Mouse (Mus musculus) embryonic facial prominence, embryonic 13.5 days (tissue): ENCODE results near the gene Fam229a. TPM values are rescaled to one million over a fixed set of nuclear protein-coding genes. Genes with fewer than 3 reads are reported as not detected.

Experiments used
- polyA plus RNA-seq: library from polyadenylated mRNA; unstranded; fragments of >200 nt; fragmentation: Nextera tagmentation; extraction: Ambion mirVana; gene quantifications from 2 replicates; pipeline ENCODE4 v1.2.1, GENCODE M21; 2015

Fam229a gene
- polyA plus RNA-seq, 1 experiment from 2014 or later, result not detected

Other genes starting within 250 kb of the Fam229a start
- gene C77080, start 229.8 kb upstream of the Fam229a start, polyA plus RNA-seq, result 7.6 and 8.4 TPM in 2 replicates
- 0.96 and 1.2 TPM in 2 replicates for gene Sync, start 203.6 kb upstream of the Fam229a start, polyA plus RNA-seq
- gene Rbbp4, start 155.8 kb upstream of the Fam229a start, polyA plus RNA-seq, result 469 and 486 TPM in 2 replicates
- gene Zbtb8os, start 155.5 kb upstream of the Fam229a start, polyA plus RNA-seq, result 44.4 and 45.5 TPM in 2 replicates
- 13.6 and 14.2 TPM in 2 replicates for gene Zbtb8a, start 113.1 kb upstream of the Fam229a start, polyA plus RNA-seq
- 2.5 and 2.8 TPM in 2 replicates for gene Zbtb8b, start 50.3 kb upstream of the Fam229a start, polyA plus RNA-seq
- 27.6 and 29.9 TPM in 2 replicates for gene Bsdc1, start 29.6 kb upstream of the Fam229a start, polyA plus RNA-seq
- gene Tssk3, start 168 bp upstream of the Fam229a start, polyA plus RNA-seq, result not detected in 2 replicates
- gene Marcksl1, start 22.4 kb downstream of the Fam229a start, polyA plus RNA-seq, result 839 and 1,023 TPM in 2 replicates
- 237 and 240 TPM in 2 replicates for gene Hdac1, start 51.5 kb downstream of the Fam229a start, polyA plus RNA-seq
- gene Lck, start 82.5 kb downstream of the Fam229a start, polyA plus RNA-seq, result 7.4 and 9.5 TPM in 2 replicates
- gene Fam167b, start 87.4 kb downstream of the Fam229a start, polyA plus RNA-seq, result 3.4 and 5.8 TPM in 2 replicates
- gene Eif3i, start 109.5 kb downstream of the Fam229a start, polyA plus RNA-seq, result 274 and 289 TPM in 2 replicates
- 195 and 215 TPM in 2 replicates for gene Tmem234, start 109.5 kb downstream of the Fam229a start, polyA plus RNA-seq
- 2.2 and 3.1 TPM in 2 replicates for gene Dcdc2b, start 123.1 kb downstream of the Fam229a start, polyA plus RNA-seq
- 33.7 and 36.5 TPM in 2 replicates for gene Iqcc, start 127.9 kb downstream of the Fam229a start, polyA plus RNA-seq
- gene Ccdc28b, start 132.8 kb downstream of the Fam229a start, polyA plus RNA-seq, result 69.7 and 73.3 TPM in 2 replicates
- 90.7 and 92.9 TPM in 2 replicates for gene Txlna, start 149.9 kb downstream of the Fam229a start, polyA plus RNA-seq
- 16.1 and 19.1 TPM in 2 replicates for gene Kpna6, start 181.6 kb downstream of the Fam229a start, polyA plus RNA-seq
- gene Tmem39b, start 205.6 kb downstream of the Fam229a start, polyA plus RNA-seq, result 14.8 and 18.5 TPM in 2 replicates